Comparison of ENCODE assay signal across 8 mouse cellular contexts in genomic region chr6:128799144-128799895, GRCm38 (mm10). TPM values are rescaled to one million over a fixed set of nuclear protein-coding genes. Genes with fewer than 3 reads are reported as not detected.
DNase-seq lines count a peak whose midpoint lies in the region; ATAC-seq and TF ChIP-seq lines count a peak whose summit lies in the region.
"Not testable (repeated sequence)": the region's sequence is repeated elsewhere in the genome, so short reads cannot be mapped to it uniquely, and the experiment has no call there.

No protein-coding gene starts in this region.

- TF ChIP-seq POLR2A in myocyte (IDR thresholded peaks at IDR 0.05; ENCODE audit: insufficient read length, low read depth): not testable (repeated sequence)

- peak; percentile 66 for ATAC-seq in heart, embryonic 14.5 days (ENCODE audit: insufficient number of reproducible peaks, insufficient read depth, low FRiP score, low read depth)
- ATAC-seq in liver, embryonic 11.5 days (replicated peaks; ENCODE audit: low FRiP score): peak; percentile 70

- H3K36me3 ChIP-seq in heart, embryonic 14.5 days (ENCODE audit: control insufficient read depth, insufficient read depth, low read length); liver, embryonic 11.5 days (ENCODE audit: control insufficient read depth, insufficient read depth, low read length); myocyte (ENCODE audit: control insufficient read depth, insufficient read depth): not testable (repeated sequence)

- H3K9ac ChIP-seq in heart, embryonic 14.5 days (ENCODE audit: low read length): peak overlapping the region; percentile 78
- H3K9ac ChIP-seq in liver, embryonic 11.5 days (ENCODE audit: low read depth, low read length): peak overlapping the region; percentile 68

- WGBS in heart, embryonic 14.5 days: under 1% methylated on average over 49 of the region's 49 CpGs
- under 1% methylated on average over 49 of the region's 49 CpGs for WGBS in liver, embryonic 11.5 days

- not testable (repeated sequence) for H3K4me1 ChIP-seq in heart, embryonic 14.5 days (ENCODE audit: control insufficient read depth in 2 of 2, insufficient read depth in 2 of 2, low read length in 2 of 2)
- H3K4me1 ChIP-seq in liver, embryonic 11.5 days (replicated peaks; ENCODE audit: control insufficient read depth, insufficient read depth, low read length): peaks cover 13% of the 10 kb centered on the region

- DNase-seq in CD4-positive helper T cell, adult 2 months (ENCODE audit: low read depth, low spot score): peak; percentile 93
- DNase-seq in brain, embryonic 18.5 days (ENCODE audit: low read depth, low spot score): peak; percentile 85
- peak; percentile 83 for DNase-seq in fibroblast of lung, adult 2 months (ENCODE audit: low read depth)
- peak; percentile 86 for DNase-seq in kidney, postnatal 10 days
- DNase-seq in liver, embryonic 11.5 days (ENCODE audit: low spot score): peak; percentile 94
- DNase-seq in spleen, postnatal 4 days (ENCODE audit: low spot score in 2 of 2): peak; percentile 82 to 90

- H3K27ac ChIP-seq in heart, embryonic 14.5 days (replicated peaks in 1 of 2; ENCODE audit: control insufficient read depth in 1 of 2, insufficient read depth in 1 of 2, low read depth in 2 of 2, low read length in 2 of 2): peak overlapping the region; percentile 86 to 93
- peak overlapping the region; percentile 52 for H3K27ac ChIP-seq in liver, embryonic 11.5 days (ENCODE audit: low read depth, low read length)

- not testable (repeated sequence) for H3K9me3 ChIP-seq in heart, embryonic 14.5 days (ENCODE audit: control insufficient read depth, low read length); liver, embryonic 11.5 days (ENCODE audit: control insufficient read depth, low read length)

- peak overlapping the region; percentile 58 for H3ac ChIP-seq in myocyte (ENCODE audit: control insufficient read depth, insufficient read length)

- H3K27me3 ChIP-seq in heart, embryonic 14.5 days (ENCODE audit: control insufficient read depth, insufficient read depth, low read length); liver, embryonic 11.5 days (replicated peaks; ENCODE audit: control insufficient read depth, insufficient read depth, low read length); myocyte (ENCODE audit: control insufficient read depth, insufficient read depth, insufficient read length): not testable (repeated sequence)

- not testable (repeated sequence) for H3K79me2 ChIP-seq in myocyte (ENCODE audit: control insufficient read depth, insufficient read depth)

- peak overlapping the region; percentile 64 for H3K4me2 ChIP-seq in heart, embryonic 14.5 days (ENCODE audit: low read length)
- H3K4me2 ChIP-seq in liver, embryonic 11.5 days: peak overlapping the region; percentile 81
- peak overlapping the region; percentile 83 for H3K4me2 ChIP-seq in myocyte (ENCODE audit: low read depth)

- peak overlapping the region; percentile 63 to 95 for H3K4me3 ChIP-seq in heart, embryonic 14.5 days (ENCODE audit: control insufficient read depth in 1 of 2, insufficient read depth in 1 of 2, low read depth in 1 of 2, low read length in 2 of 2)
- peak overlapping the region; percentile 66 for H3K4me3 ChIP-seq in liver, embryonic 11.5 days (ENCODE audit: low read depth, low read length)
- peak overlapping the region; percentile 72 for H3K4me3 ChIP-seq in myocyte

TF ChIP-seq in myocyte, 11 proteins besides CTCF, POLR2A, EP300 and RAD21:
- peak; percentile 21 for TF ChIP-seq POLR2AphosphoS2 (IDR thresholded peaks at IDR 0.05; ENCODE audit: insufficient read length, low read depth)

RNA-seq across cellular contexts. Expression of gene Klrb1c, which starts 10.3 kb away (rescaled TPM):
- polyA plus RNA-seq in heart, embryonic 14.5 days (2014; fragmentation: Nextera tagmentation; extraction: Ambion mirVana): not detected in 2 replicates
- polyA plus RNA-seq in liver, embryonic 11.5 days (2014; fragmentation: Nextera tagmentation; extraction: Ambion mirVana): not detected in 2 replicates
- polyA plus RNA-seq in myocyte (2012; fragmentation: generic; extraction: Trizol): not detected

RNA-seq across cellular contexts. Expression of gene Gm44511, which starts 26.8 kb away (rescaled TPM):
- not detected in 2 replicates for polyA plus RNA-seq in heart, embryonic 14.5 days (2014; fragmentation: Nextera tagmentation; extraction: Ambion mirVana)
- polyA plus RNA-seq in liver, embryonic 11.5 days (2014; fragmentation: Nextera tagmentation; extraction: Ambion mirVana): not detected in 2 replicates
- polyA plus RNA-seq in myocyte (2012; fragmentation: generic; extraction: Trizol): not detected

RNA-seq across cellular contexts. Expression of gene Klrb1b, which starts 26.8 kb away (rescaled TPM):
- not detected in 2 replicates for polyA plus RNA-seq in heart, embryonic 14.5 days (2014; fragmentation: Nextera tagmentation; extraction: Ambion mirVana)
- polyA plus RNA-seq in liver, embryonic 11.5 days (2014; fragmentation: Nextera tagmentation; extraction: Ambion mirVana): not detected in 2 replicates
- not detected for polyA plus RNA-seq in myocyte (2012; fragmentation: generic; extraction: Trizol)

Comparison
In these comparisons a context has a peak if more than half of its experiments do, and no peak if none do; other contexts are left out.
1. Peak in every context shown above with its lines: DNase-seq, ATAC-seq, H3K4me3 ChIP-seq and H3K27ac ChIP-seq.